Mouse (Mus musculus) embryonic facial prominence, embryonic 11.5 days (tissue): Measurements from ENCODE around the gene Mrpl52. TPM values are rescaled to one million over a fixed set of nuclear protein-coding genes. Genes with fewer than 3 reads are reported as not detected.
A peak's percentile ranks its signal among the peaks of the same experiment; 100 is the strongest.

ENCODE experiments used
- ATAC-seq: fragments of 200-750 bp; cut with Nextera tagmentation; replicated peaks from 2 replicates; pipeline ENCODE4 v1.8.0; 2017; ENCODE audit warnings: low read depth; ENCODE audit not compliant: insufficient number of reproducible peaks, low FRiP score, low TSS enrichment
- DNase-seq: peaks from one replicate; pipeline ENCODE4 v3.0.0-alpha.2; 2015; ENCODE audit warnings: low spot score
- H3K27ac ChIP-seq: fragments of 300-500 bp; sonication (generic); replicated peaks from 2 replicates; pipeline ENCODE4 v1.5.1; 2014; ENCODE audit warnings: mild to moderate bottlenecking, low read depth, low read length, control low read depth
- H3K27me3 ChIP-seq: fragments of 300-500 bp; sonication (generic); 2 replicates; pipeline ENCODE4 v1.6.1; 2014; ENCODE audit warnings: mild to moderate bottlenecking, low read length, moderate library complexity, mixed read lengths; ENCODE audit not compliant: control insufficient read depth, insufficient read depth
- H3K36me3 ChIP-seq: fragments of 300-500 bp; sonication (generic); replicated peaks from 2 replicates; pipeline ENCODE4 v1.6.1; 2014; ENCODE audit warnings: low read depth, mild to moderate bottlenecking, low read length, moderate library complexity, mixed read lengths; ENCODE audit not compliant: control insufficient read depth, insufficient read depth
- H3K4me1 ChIP-seq: fragments of 300-500 bp; sonication (generic); 2 replicates; pipeline ENCODE4 v1.6.1; 2014; ENCODE audit warnings: low read length, mixed read lengths; ENCODE audit not compliant: control insufficient read depth, insufficient read depth
- H3K4me2 ChIP-seq: fragments of 300-500 bp; sonication (generic); 2 replicates; pipeline ENCODE4 v1.6.1; 2014; ENCODE audit warnings: low read depth, mild to moderate bottlenecking, control low read depth, low read length, moderate library complexity
- H3K4me3 ChIP-seq: fragments of 300-500 bp; sonication (generic); 2 replicates; pipeline ENCODE4 v1.5.1; 2014; ENCODE audit warnings: low read depth, low read length, control low read depth
- H3K9ac ChIP-seq: fragments of 300-500 bp; sonication (generic); replicated peaks from 2 replicates; pipeline ENCODE4 v1.6.1; 2014; ENCODE audit warnings: mild to moderate bottlenecking, control low read depth, low read length
- H3K9me3 ChIP-seq: fragments of 300-500 bp; sonication (generic); replicated peaks from 2 replicates; pipeline ENCODE4 v1.6.1; 2016; ENCODE audit warnings: mild to moderate bottlenecking, low read length, inconsistent platforms, mixed read lengths; ENCODE audit not compliant: control insufficient read depth
- WGBS: fragments of 180-500 bp; shearing (Covaris S2); extraction: QIAGEN DNeasy Blood & Tissue Kit; methylation state at CpG from one replicate; pipeline ENCODE4 v1.1.7; 2014; 5-methylcytosine and 5-hydroxymethylcytosine counted together
- polyA plus RNA-seq: library from polyadenylated mRNA; unstranded; fragments of >200 nt; fragmentation: Nextera tagmentation; extraction: Ambion mirVana; gene quantifications from 2 replicates; pipeline ENCODE4 v1.2.1, GENCODE M21; 2014

The Mrpl52 gene
- polyA plus RNA-seq, 1 experiment from 2014 or later, result 235 TPM

- H3K9ac ChIP-seq, result peak overlapping the region; percentile 23; the same call in 1 of the 2 replicates
- ATAC-seq (no peak), DNase-seq (peak; percentile 34)
- H3K4me2 ChIP-seq, result peak overlapping the region; percentile 36
- H3K9me3 ChIP-seq, result no peaks in the 10 kb centered on the region
- no peak overlapping the region for H3K27ac ChIP-seq
- no peak overlapping the region for H3K4me3 ChIP-seq
- H3K36me3 ChIP-seq, result no peaks in the 10 kb centered on the region
- H3K27me3 ChIP-seq, result peaks cover 10% of the 10 kb centered on the region; the same call in 1 of the 2 replicates
- WGBS, result 5% methylated on average over 18 of the region's 18 CpGs
- peaks cover 4% of the 10 kb centered on the region for H3K4me1 ChIP-seq
These were observed 12.6 kb upstream of the Mrpl52 start for GRCm38 (mm10) chr14:54413877-54414700.

- Histone ChIP-seq H3K4me1 (peaks cover 4% of the 10 kb centered on the region), H3K27ac (no peak overlapping the region), H3K4me2 (no peak overlapping the region), H3K27me3 (peaks cover 10% of the 10 kb centered on the region; the same call in 1 of the 2 replicates), H3K4me3 (no peak overlapping the region), H3K36me3 (no peaks in the 10 kb centered on the region), H3K9me3 (no peaks in the 10 kb centered on the region), H3K9ac (no peak overlapping the region)
- ATAC-seq (no peak), DNase-seq (no peak)
- WGBS, result 9% methylated on average over 13 of the region's 13 CpGs
These were observed 11.3 kb upstream of the Mrpl52 start for GRCm38 (mm10) chr14:54415241-54416020.

- H3K4me1 ChIP-seq, result peaks cover 4% of the 10 kb centered on the region
- no peak overlapping the region for H3K4me3 ChIP-seq
- H3K9me3 ChIP-seq, result no peaks in the 10 kb centered on the region
- DNase-seq, result no peak
- H3K36me3 ChIP-seq, result no peaks in the 10 kb centered on the region
- peaks cover 10% of the 10 kb centered on the region; the same call in 1 of the 2 replicates for H3K27me3 ChIP-seq
- ATAC-seq, result no peak
- H3K4me2 ChIP-seq, result no peak overlapping the region
- no peak overlapping the region for H3K27ac ChIP-seq
- WGBS, result 21% methylated on average over 5 of the region's 5 CpGs
- H3K9ac ChIP-seq, result no peak overlapping the region
These were observed 10.4 kb upstream of the Mrpl52 start for GRCm38 (mm10) chr14:54416229-54416775.

GRCm38 (mm10) chr14:54416830-54417229, 9.9 kb upstream of the Mrpl52 start:
- Histone ChIP-seq H3K9me3 (no peaks in the 10 kb centered on the region), H3K4me3 (no peak overlapping the region), H3K27me3 (peaks cover 10% of the 10 kb centered on the region; the same call in 1 of the 2 replicates), H3K36me3 (no peaks in the 10 kb centered on the region), H3K27ac (no peak overlapping the region), H3K4me2 (no peak overlapping the region), H3K4me1 (peaks cover 4% of the 10 kb centered on the region), H3K9ac (no peak overlapping the region)
- DNase-seq (no peak), ATAC-seq (no peak)
- WGBS, result 60% methylated on average over 4 of the region's 4 CpGs

GRCm38 (mm10) chr14:54417623-54418081, 9.1 kb upstream of the Mrpl52 start, which contains the start of gene Slc7a7:
Slc7a7 (minus strand) TSS chr14:54417780.
- Histone ChIP-seq H3K9me3 (no peaks in the 10 kb centered on the region), H3K9ac (no peak within 1 kb of the TSS), H3K36me3 (no peaks in the 10 kb centered on the region), H3K4me2 (peak within 1 kb of the TSS; percentile 17; the same call in 1 of the 2 replicates), H3K27ac (no peak within 1 kb of the TSS), H3K27me3 (peaks cover 10% of the 10 kb centered on the region; the same call in 1 of the 2 replicates), H3K4me1 (peaks cover 4% of the 10 kb centered on the region), H3K4me3 (0 out of 2 replicates have a peak within 1 kb of the TSS, but pooled peaks have one; percentile 16)
- ATAC-seq (no peak), DNase-seq (peak; percentile 54)
- 3% methylated on average over 19 of the region's 19 CpGs for WGBS

GRCm38 (mm10) chr14:54421014-54421413, 5.7 kb upstream of the Mrpl52 start:
- ATAC-seq, result no peak

GRCm38 (mm10) chr14:54423406-54423805, 3.3 kb upstream of the Mrpl52 start:
- no peaks in the 10 kb centered on the region for H3K36me3 ChIP-seq
- no peak for ATAC-seq
- H3K4me3 ChIP-seq, result no peak overlapping the region
- H3K9ac ChIP-seq, result no peak overlapping the region
- H3K9me3 ChIP-seq, result no peaks in the 10 kb centered on the region
- H3K4me2 ChIP-seq, result no peak overlapping the region
- H3K27me3 ChIP-seq, result no peaks in the 10 kb centered on the region
- no peak overlapping the region for H3K27ac ChIP-seq
- WGBS, result 58% methylated on average over 5 of the region's 5 CpGs
- H3K4me1 ChIP-seq, result no peaks in the 10 kb centered on the region
- DNase-seq, result peak; percentile 35

More at GRCm38 (mm10) chr14:54421014-54421413, 5.7 kb upstream of the Mrpl52 start:
- H3K9ac ChIP-seq, result no peak overlapping the region
- no peak overlapping the region for H3K4me3 ChIP-seq
- H3K4me2 ChIP-seq, result no peak overlapping the region
- no peaks in the 10 kb centered on the region for H3K4me1 ChIP-seq
- H3K36me3 ChIP-seq, result no peaks in the 10 kb centered on the region
- no peak overlapping the region for H3K27ac ChIP-seq
- H3K9me3 ChIP-seq, result no peaks in the 10 kb centered on the region
- peak; percentile 42 for DNase-seq
- WGBS, result 64% methylated on average over 2 of the region's 2 CpGs
- H3K27me3 ChIP-seq, result peaks cover 8% of the 10 kb centered on the region; the same call in 1 of the 2 replicates
